Mouse (Mus musculus) thymus, postnatal 4 days (tissue): ENCODE measurements around the gene Cebpzos.

Source experiments
- DNase-seq: peaks from one replicate; pipeline ENCODE4 v3.0.0; 2021

The Cebpzos gene

GRCm38 (mm10) chr17:78916369-78916813, at the start of gene Cebpzos:
Gene Cebpzos, plus strand, starts transcription at chr17:78916500.
- DNase-seq: peak; percentile 92

GRCm38 (mm10) chr17:78873886-78874285, 42.4 kb upstream of the Cebpzos start:
- no peak for DNase-seq

- peak; percentile 29 for DNase-seq
Observed at GRCm38 (mm10) chr17:78881878-78882304, 34.4 kb upstream of the Cebpzos start.

- DNase-seq: peak; percentile 79
Observed at GRCm38 (mm10) chr17:78882401-78883112, 33.7 kb upstream of the Cebpzos start, which contains the start of gene Eif2ak2. Gene Eif2ak2, minus strand, starts transcription at chr17:78882573.

- DNase-seq: no peak
Observed at GRCm38 (mm10) chr17:78883291-78883690, 33.0 kb upstream of the Cebpzos start.

- DNase-seq: no peak
Observed at GRCm38 (mm10) chr17:78885286-78886065, 30.8 kb upstream of the Cebpzos start.

GRCm38 (mm10) chr17:78888554-78888953, 27.7 kb upstream of the Cebpzos start:
- DNase-seq: no peak

- no peak for DNase-seq
Observed at GRCm38 (mm10) chr17:78889184-78889583, 27.1 kb upstream of the Cebpzos start.

GRCm38 (mm10) chr17:78891020-78891419, 25.3 kb upstream of the Cebpzos start:
- no peak for DNase-seq

- DNase-seq: no peak
Observed at GRCm38 (mm10) chr17:78894991-78895390, 21.3 kb upstream of the Cebpzos start.

- DNase-seq: peak; percentile 47
Observed at GRCm38 (mm10) chr17:78895394-78895793, 20.9 kb upstream of the Cebpzos start.

- no peak for DNase-seq
Observed at GRCm38 (mm10) chr17:78903158-78903557, 13.1 kb upstream of the Cebpzos start.

GRCm38 (mm10) chr17:78906892-78907291, 9.4 kb upstream of the Cebpzos start, which contains the start of gene Sult6b1:
Gene Sult6b1, minus strand, starts transcription at chr17:78906992.
- no peak for DNase-seq

- DNase-seq: no peak
Observed at GRCm38 (mm10) chr17:78909374-78909773, 6.9 kb upstream of the Cebpzos start.

GRCm38 (mm10) chr17:78912861-78913281, 3.4 kb upstream of the Cebpzos start:
- DNase-seq: peak; percentile 54

GRCm38 (mm10) chr17:78913921-78914320, 2.4 kb upstream of the Cebpzos start:
- no peak for DNase-seq

- no peak for DNase-seq
Observed at GRCm38 (mm10) chr17:78915772-78916171, 528 bp upstream of the Cebpzos start.

- no peak for DNase-seq
Observed at GRCm38 (mm10) chr17:78916899-78917298, 599 bp downstream of the Cebpzos start.

- no peak for DNase-seq
Observed at GRCm38 (mm10) chr17:78917696-78918095, 1.4 kb downstream of the Cebpzos start.

- DNase-seq: no peak
Observed at GRCm38 (mm10) chr17:78935857-78936256, 19.6 kb downstream of the Cebpzos start.

GRCm38 (mm10) chr17:78936466-78937228, 20.3 kb downstream of the Cebpzos start, which contains the start of the genes Cebpz and Ndufaf7:
Gene Cebpz, minus strand, starts transcription at chr17:78937066.
Gene Ndufaf7, plus strand, starts transcription at chr17:78937136.
- peak; percentile 98 for DNase-seq

- no peak for DNase-seq
Observed at GRCm38 (mm10) chr17:78937229-78937853, 21.0 kb downstream of the Cebpzos start.
